Mouse (Mus musculus): ENCODE measurements around the gene Polr2i. TPM values are rescaled to one million over a fixed set of nuclear protein-coding genes. Genes with fewer than 3 reads are reported as not detected.
"Not testable (repeated sequence)": the region's sequence is repeated elsewhere in the genome, so short reads cannot be mapped to it uniquely, and the experiment has no call there.

Polr2i gene
- polyA plus RNA-seq, 1 experiment from 2014 or later, result 256 TPM

GRCm38 (mm10) chr7:30233387-30233786 is 1.6 kb downstream of the Polr2i start:
- H3K4me3 ChIP-seq (ENCODE audit: low read depth, low read length), result 0 out of 2 replicates have a peak overlapping the region, but pooled peaks have one; percentile 69
- peak overlapping the region; percentile 75; the same call in 1 of the 2 replicates for H3K4me2 ChIP-seq (ENCODE audit: low read length)
- 0 out of 2 replicates have a peak overlapping the region, but pooled peaks have one; percentile 32 for H3K9ac ChIP-seq (ENCODE audit: low read length)
- DNase-seq (ENCODE audit: low spot score), result no peak
- peaks cover 33% of the 10 kb centered on the region for H3K36me3 ChIP-seq (ENCODE audit: control insufficient read depth, insufficient read depth, low read length)
- H3K4me1 ChIP-seq (ENCODE audit: control insufficient read depth, insufficient read depth, low read length), result peaks cover 12% of the 10 kb centered on the region
- WGBS, result 91% methylated on average over 20 of the region's 20 CpGs
- no peak overlapping the region for H3K27ac ChIP-seq (ENCODE audit: low read depth, low read length)
- no peak for ATAC-seq
- no peaks in the 10 kb centered on the region for H3K9me3 ChIP-seq (replicated peaks; ENCODE audit: control insufficient read depth, low read length)
- no peaks in the 10 kb centered on the region for H3K27me3 ChIP-seq (replicated peaks; ENCODE audit: control insufficient read depth, insufficient read depth, low read length)

- H3K9ac ChIP-seq (ENCODE audit: low read length), result no peak overlapping the region
Measured at GRCm38 (mm10) chr7:30234276-30234858, 2.6 kb downstream of the Polr2i start.

GRCm38 (mm10) chr7:30235091-30235490 is 3.3 kb downstream of the Polr2i start:
- Histone ChIP-seq H3K4me3 (ENCODE audit: low read depth, low read length) (no peak overlapping the region), H3K27me3 (replicated peaks; ENCODE audit: control insufficient read depth, insufficient read depth, low read length) (no peaks in the 10 kb centered on the region), H3K4me1 (ENCODE audit: control insufficient read depth, insufficient read depth, low read length) (peaks cover 12% of the 10 kb centered on the region), H3K36me3 (ENCODE audit: control insufficient read depth, insufficient read depth, low read length) (peaks cover 22% of the 10 kb centered on the region), H3K9me3 (replicated peaks; ENCODE audit: control insufficient read depth, low read length) (no peaks in the 10 kb centered on the region), H3K27ac (ENCODE audit: low read depth, low read length) (no peak overlapping the region), H3K9ac (ENCODE audit: low read length) (no peak overlapping the region), H3K4me2 (ENCODE audit: low read length) (no peak overlapping the region)
- DNase-seq (ENCODE audit: low spot score) (no peak), ATAC-seq (no peak)
- WGBS, result 87% methylated on average over 8 of the region's 8 CpGs

More at GRCm38 (mm10) chr7:30234276-30234858, 2.6 kb downstream of the Polr2i start:
- H3K27ac ChIP-seq (ENCODE audit: low read depth, low read length), result no peak overlapping the region
- DNase-seq (ENCODE audit: low spot score) (no peak), ATAC-seq (no peak)
- peaks cover 12% of the 10 kb centered on the region for H3K4me1 ChIP-seq (ENCODE audit: control insufficient read depth, insufficient read depth, low read length)
- no peaks in the 10 kb centered on the region for H3K9me3 ChIP-seq (replicated peaks; ENCODE audit: control insufficient read depth, low read length)
- no peak overlapping the region for H3K4me3 ChIP-seq (ENCODE audit: low read depth, low read length)
- H3K36me3 ChIP-seq (ENCODE audit: control insufficient read depth, insufficient read depth, low read length), result peaks cover 29% of the 10 kb centered on the region
- H3K4me2 ChIP-seq (ENCODE audit: low read length), result no peak overlapping the region
- no peaks in the 10 kb centered on the region for H3K27me3 ChIP-seq (replicated peaks; ENCODE audit: control insufficient read depth, insufficient read depth, low read length)
- 93% methylated on average over 15 of the region's 15 CpGs for WGBS

- Histone ChIP-seq H3K9me3 (replicated peaks; ENCODE audit: control insufficient read depth, low read length) (no peaks in the 10 kb centered on the region), H3K4me3 (ENCODE audit: low read depth, low read length) (no peak within 1 kb of the TSS), H3K27ac (ENCODE audit: low read depth, low read length) (no peak within 1 kb of the TSS), H3K4me2 (ENCODE audit: low read length) (no peak within 1 kb of the TSS), H3K4me1 (ENCODE audit: control insufficient read depth, insufficient read depth, low read length) (peaks cover 10% of the 10 kb centered on the region), H3K36me3 (ENCODE audit: control insufficient read depth, insufficient read depth, low read length) (peaks cover 22% of the 10 kb centered on the region), H3K27me3 (replicated peaks; ENCODE audit: control insufficient read depth, insufficient read depth, low read length) (no peaks in the 10 kb centered on the region), H3K9ac (ENCODE audit: low read length) (no peak within 1 kb of the TSS)
- 91% methylated on average over 4 of the region's 4 CpGs for WGBS
- no peak for ATAC-seq
- no peak for DNase-seq (ENCODE audit: low spot score)
Measured at GRCm38 (mm10) chr7:30235625-30236024, 3.9 kb downstream of the Polr2i start, which contains the start of gene Ovol3. Ovol3 (minus strand) TSS chr7:30235725.

GRCm38 (mm10) chr7:30237374-30237773 is 5.6 kb downstream of the Polr2i start:
- not testable (repeated sequence) for H3K4me3 ChIP-seq (ENCODE audit: low read depth, low read length); H3K9me3 ChIP-seq (replicated peaks; ENCODE audit: control insufficient read depth, low read length); H3K27me3 ChIP-seq (replicated peaks; ENCODE audit: control insufficient read depth, insufficient read depth, low read length); H3K27ac ChIP-seq (ENCODE audit: low read depth, low read length); H3K4me2 ChIP-seq (ENCODE audit: low read length); H3K4me1 ChIP-seq (ENCODE audit: control insufficient read depth, insufficient read depth, low read length); DNase-seq (ENCODE audit: low spot score); H3K9ac ChIP-seq (ENCODE audit: low read length); ATAC-seq
- H3K36me3 ChIP-seq (ENCODE audit: control insufficient read depth, insufficient read depth, low read length), result peaks cover 29% of the 10 kb centered on the region
- 88% methylated on average over 3 of the region's 3 CpGs for WGBS

GRCm38 (mm10) chr7:30251956-30252954 is 20.5 kb downstream of the Polr2i start:
- DNase-seq (ENCODE audit: low spot score), result no peak
- no peak overlapping the region for H3K4me3 ChIP-seq (ENCODE audit: low read depth, low read length)
- H3K4me2 ChIP-seq (ENCODE audit: low read length), result no peak overlapping the region
- H3K9ac ChIP-seq (ENCODE audit: low read length), result no peak overlapping the region
- no peaks in the 10 kb centered on the region for H3K4me1 ChIP-seq (ENCODE audit: control insufficient read depth, insufficient read depth, low read length)
- ATAC-seq, result no peak
- peaks cover 15% of the 10 kb centered on the region for H3K36me3 ChIP-seq (ENCODE audit: control insufficient read depth, insufficient read depth, low read length)
- no peak overlapping the region for H3K27ac ChIP-seq (ENCODE audit: low read depth, low read length)
- 91% methylated on average over 12 of the region's 12 CpGs for WGBS
- H3K9me3 ChIP-seq (replicated peaks; ENCODE audit: control insufficient read depth, low read length), result no peaks in the 10 kb centered on the region
- H3K27me3 ChIP-seq (replicated peaks; ENCODE audit: control insufficient read depth, insufficient read depth, low read length), result no peaks in the 10 kb centered on the region

GRCm38 (mm10) chr7:30265041-30265440 is 33.3 kb downstream of the Polr2i start:
- Histone ChIP-seq H3K36me3 (ENCODE audit: control insufficient read depth, insufficient read depth, low read length) (peaks cover 29% of the 10 kb centered on the region), H3K27ac (ENCODE audit: low read depth, low read length) (no peak overlapping the region), H3K27me3 (replicated peaks; ENCODE audit: control insufficient read depth, insufficient read depth, low read length) (no peaks in the 10 kb centered on the region), H3K4me1 (ENCODE audit: control insufficient read depth, insufficient read depth, low read length) (no peaks in the 10 kb centered on the region), H3K4me3 (ENCODE audit: low read depth, low read length) (no peak overlapping the region), H3K9ac (ENCODE audit: low read length) (no peak overlapping the region), H3K4me2 (ENCODE audit: low read length) (no peak overlapping the region), H3K9me3 (replicated peaks; ENCODE audit: control insufficient read depth, low read length) (no peaks in the 10 kb centered on the region)
- DNase-seq (ENCODE audit: low spot score) (no peak), ATAC-seq (no peak)
- WGBS, result 87% methylated on average over 2 of the region's 2 CpGs

GRCm38 (mm10) chr7:30265531-30265930 is 33.8 kb downstream of the Polr2i start:
- Histone ChIP-seq H3K4me1 (ENCODE audit: control insufficient read depth, insufficient read depth, low read length) (no peaks in the 10 kb centered on the region), H3K9ac (ENCODE audit: low read length) (no peak overlapping the region), H3K4me3 (ENCODE audit: low read depth, low read length) (no peak overlapping the region), H3K36me3 (ENCODE audit: control insufficient read depth, insufficient read depth, low read length) (peaks cover 34% of the 10 kb centered on the region), H3K27ac (ENCODE audit: low read depth, low read length) (no peak overlapping the region), H3K9me3 (replicated peaks; ENCODE audit: control insufficient read depth, low read length) (no peaks in the 10 kb centered on the region), H3K4me2 (ENCODE audit: low read length) (no peak overlapping the region), H3K27me3 (replicated peaks; ENCODE audit: control insufficient read depth, insufficient read depth, low read length) (no peaks in the 10 kb centered on the region)
- DNase-seq (ENCODE audit: low spot score), result no peak
- 97% methylated on average over 5 of the region's 5 CpGs for WGBS
- ATAC-seq, result no peak

Measured in forebrain, embryonic 14.5 days (tissue).